Mouse (Mus musculus) cerebellum, adult 2 months (tissue): ENCODE data around the gene Patl2.

ENCODE experiments used
- CTCF ChIP-seq: fragments of 200-500 bp; IDR thresholded peaks from 2 replicates; pipeline ENCODE4 v1.5.1; 2011; ENCODE audit warnings: low read depth, mild to moderate bottlenecking, control low read depth, low read length, moderate library complexity, borderline replicate concordance; ENCODE audit not compliant: insufficient read depth
- POLR2A ChIP-seq: fragments of 200-500 bp; IDR thresholded peaks from 2 replicates; pipeline ENCODE4 v1.6.1; 2011; ENCODE audit warnings: low read length, control low read depth, borderline replicate concordance; ENCODE audit not compliant: insufficient read depth

- TF ChIP-seq POLR2A (no peak), CTCF (no peak)
Observed at GRCm38 (mm10) chr2:122148242-122148917, 37.6 kb downstream of the Patl2 start.
